Mouse (Mus musculus): Measurements from ENCODE around the gene Fxyd1. TPM values are rescaled to one million over a fixed set of nuclear protein-coding genes. Genes with fewer than 3 reads are reported as not detected.

Gene Fxyd1
- total and polyA plus RNA-seq, 2 experiments, result 127 to 1,555 TPM

DNA sequence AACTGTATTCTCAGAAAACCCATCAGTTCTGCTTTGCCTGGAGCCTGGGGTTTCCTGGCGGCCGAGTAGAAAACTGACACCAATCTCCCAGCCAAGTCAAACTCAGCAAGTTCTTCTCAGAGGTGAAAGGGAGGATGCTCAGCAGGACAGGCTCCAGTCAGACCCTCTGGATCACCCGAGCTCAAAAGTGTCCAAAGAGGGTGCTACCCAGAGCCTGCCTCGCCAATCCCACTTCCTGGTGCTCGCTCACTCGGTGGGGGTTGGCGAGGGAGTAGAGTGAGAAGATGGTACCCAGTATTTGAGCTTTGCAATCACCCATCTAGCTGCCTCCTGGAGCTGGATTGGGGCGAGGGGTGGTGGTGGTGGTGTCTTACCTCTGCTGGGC is 16.0 kb downstream of the Fxyd1 start:
- H3K4me1 ChIP-seq (ENCODE audit: control insufficient read depth, insufficient read depth, low read length), result no peaks in the 10 kb centered on the region
- no peaks in the 10 kb centered on the region for H3K36me3 ChIP-seq (ENCODE audit: control insufficient read depth, insufficient read depth, low read length)
- no peak overlapping the region for H3K27ac ChIP-seq (replicated peaks; ENCODE audit: insufficient read depth, low read depth, low read length)
- no peaks in the 10 kb centered on the region for H3K79me2 ChIP-seq (ENCODE audit: control insufficient read depth, insufficient read depth, low read length)
- H3K27me3 ChIP-seq (ENCODE audit: control insufficient read depth, insufficient read depth, low read length), result no peaks in the 10 kb centered on the region
- TF ChIP-seq CTCF (IDR thresholded peaks at IDR 0.05; ENCODE audit: low read depth, low read length), result no peak
- no peak for TF ChIP-seq POLR2A (IDR thresholded peaks at IDR 0.05; ENCODE audit: extremely low read depth, insufficient read depth, low read length)
- H3K9ac ChIP-seq (ENCODE audit: low read depth, low read length), result no peak overlapping the region
- DNase-seq (ENCODE audit: extremely low read depth, low read depth, low spot score), result no peak
- no peak overlapping the region for H3K4me3 ChIP-seq (ENCODE audit: insufficient read depth, low read depth, low read length)
- 58% methylated on average over 8 of the region's 8 CpGs for WGBS

DNA sequence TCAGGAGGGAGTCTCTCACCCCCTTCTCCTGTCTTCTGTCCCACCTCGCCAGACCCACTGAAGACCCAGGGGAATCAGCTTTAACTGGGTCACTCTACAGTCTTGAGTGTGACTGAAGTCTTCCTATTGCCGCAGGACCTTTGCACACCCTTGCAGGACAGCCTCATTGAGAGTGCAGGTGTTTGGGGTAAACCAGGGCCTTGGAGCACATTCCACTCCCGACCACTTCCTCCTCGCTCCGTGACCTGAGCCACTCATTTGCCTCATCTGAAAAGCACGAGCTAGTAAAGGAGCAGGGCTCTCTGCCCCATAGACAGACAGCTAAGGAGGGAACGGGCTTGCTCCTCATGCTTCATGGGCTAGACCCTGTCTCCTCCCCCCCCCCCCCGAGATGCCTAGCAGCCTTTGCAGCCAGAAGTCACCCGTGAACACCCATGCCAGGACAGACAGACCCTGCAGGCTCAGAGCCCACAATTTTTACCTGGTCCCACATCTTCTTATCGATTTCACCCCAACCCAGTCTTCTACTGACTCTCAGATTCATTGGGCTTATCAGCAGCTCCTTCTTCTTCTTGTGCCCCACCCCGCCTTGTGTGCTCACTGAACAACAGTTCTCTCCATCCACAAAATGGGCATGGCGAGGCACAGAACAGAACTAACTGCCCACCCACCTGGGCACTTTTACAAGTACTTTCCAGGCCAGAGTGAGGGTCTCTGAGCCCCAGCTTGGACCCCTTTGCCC is 16.5 kb downstream of the Fxyd1 start:
- no peak overlapping the region for H3K4me3 ChIP-seq (ENCODE audit: insufficient read depth, low read depth, low read length)
- H3K4me1 ChIP-seq (ENCODE audit: control insufficient read depth, insufficient read depth, low read length), result no peaks in the 10 kb centered on the region
- no peak for DNase-seq (ENCODE audit: extremely low read depth, low read depth, low spot score)
- H3K9ac ChIP-seq (ENCODE audit: low read depth, low read length), result peak overlapping the region; percentile 10; the same call in 1 of the 2 replicates
- H3K27me3 ChIP-seq (ENCODE audit: control insufficient read depth, insufficient read depth, low read length), result no peaks in the 10 kb centered on the region
- TF ChIP-seq CTCF (IDR thresholded peaks at IDR 0.05; ENCODE audit: low read depth, low read length) (no peak), POLR2A (IDR thresholded peaks at IDR 0.05; ENCODE audit: extremely low read depth, insufficient read depth, low read length) (no peak)
- no peak overlapping the region for H3K27ac ChIP-seq (replicated peaks; ENCODE audit: insufficient read depth, low read depth, low read length)
- H3K36me3 ChIP-seq (ENCODE audit: control insufficient read depth, insufficient read depth, low read length), result no peaks in the 10 kb centered on the region
- H3K79me2 ChIP-seq (ENCODE audit: control insufficient read depth, insufficient read depth, low read length), result no peaks in the 10 kb centered on the region
- 86% methylated on average over 12 of the region's 12 CpGs for WGBS

DNA sequence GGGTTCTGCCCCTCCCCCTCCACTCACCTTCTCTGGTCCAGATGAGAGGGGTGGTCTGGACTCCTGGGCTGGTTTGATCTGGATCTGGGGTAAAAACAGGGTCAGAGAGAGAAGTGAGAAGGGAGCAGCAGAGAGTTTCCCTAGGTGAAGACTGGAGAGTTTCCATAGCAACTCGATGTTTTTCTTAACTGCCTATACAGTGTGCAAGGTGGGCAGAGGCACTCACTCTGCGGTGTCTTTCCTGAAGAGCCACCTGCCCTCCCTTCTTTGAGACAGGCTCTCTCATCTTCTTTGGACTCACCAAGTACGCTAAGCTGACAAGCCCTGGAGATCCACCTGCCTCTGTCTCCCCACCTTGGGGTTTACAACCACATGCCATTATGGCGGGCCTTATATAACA is 18.0 kb downstream of the Fxyd1 start:
- no peak overlapping the region for H3K9ac ChIP-seq (ENCODE audit: low read depth, low read length)
- no peak overlapping the region for H3K27ac ChIP-seq (replicated peaks; ENCODE audit: insufficient read depth, low read depth, low read length)
- H3K27me3 ChIP-seq (ENCODE audit: control insufficient read depth, insufficient read depth, low read length), result no peaks in the 10 kb centered on the region
- no peaks in the 10 kb centered on the region for H3K79me2 ChIP-seq (ENCODE audit: control insufficient read depth, insufficient read depth, low read length)
- DNase-seq (ENCODE audit: extremely low read depth, low read depth, low spot score), result no peak
- H3K4me3 ChIP-seq (ENCODE audit: insufficient read depth, low read depth, low read length), result no peak overlapping the region
- TF ChIP-seq POLR2A (IDR thresholded peaks at IDR 0.05; ENCODE audit: extremely low read depth, insufficient read depth, low read length) (no peak), CTCF (IDR thresholded peaks at IDR 0.05; ENCODE audit: low read depth, low read length) (no peak)
- no peaks in the 10 kb centered on the region for H3K36me3 ChIP-seq (ENCODE audit: control insufficient read depth, insufficient read depth, low read length)
- H3K4me1 ChIP-seq (ENCODE audit: control insufficient read depth, insufficient read depth, low read length), result no peaks in the 10 kb centered on the region
- 91% methylated on average over 4 of the region's 4 CpGs for WGBS

DNA sequence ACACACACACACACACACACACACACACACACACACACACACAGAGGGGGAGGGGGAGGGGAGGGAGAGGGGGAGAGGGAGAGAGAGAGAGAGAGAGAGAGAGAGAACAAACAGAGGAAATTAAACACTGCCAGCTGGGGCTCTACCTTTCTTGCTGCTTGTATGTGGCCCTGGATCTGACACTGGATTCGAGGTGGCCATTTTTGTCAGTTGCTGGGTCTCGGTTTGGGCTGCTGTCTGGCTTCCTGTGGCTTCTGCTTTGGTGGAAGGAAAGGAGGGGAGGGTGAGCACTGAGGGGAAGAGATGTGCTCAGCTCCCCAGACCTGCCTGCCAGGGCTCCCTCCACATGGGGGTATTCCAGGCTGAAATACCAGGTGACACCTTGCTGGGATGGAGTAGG is 19.3 kb downstream of the Fxyd1 start:
- no peak for DNase-seq (ENCODE audit: extremely low read depth, low read depth, low spot score)
- WGBS, result 71% methylated on average over 2 of the region's 2 CpGs
- Histone ChIP-seq H3K79me2 (ENCODE audit: control insufficient read depth, insufficient read depth, low read length) (no peaks in the 10 kb centered on the region), H3K9ac (ENCODE audit: low read depth, low read length) (no peak overlapping the region), H3K4me3 (ENCODE audit: insufficient read depth, low read depth, low read length) (no peak overlapping the region), H3K27me3 (ENCODE audit: control insufficient read depth, insufficient read depth, low read length) (no peaks in the 10 kb centered on the region), H3K36me3 (ENCODE audit: control insufficient read depth, insufficient read depth, low read length) (no peaks in the 10 kb centered on the region), H3K4me1 (ENCODE audit: control insufficient read depth, insufficient read depth, low read length) (no peaks in the 10 kb centered on the region), H3K27ac (replicated peaks; ENCODE audit: insufficient read depth, low read depth, low read length) (no peak overlapping the region)
- no peak for TF ChIP-seq POLR2A (IDR thresholded peaks at IDR 0.05; ENCODE audit: extremely low read depth, insufficient read depth, low read length)
- no peak for TF ChIP-seq CTCF (IDR thresholded peaks at IDR 0.05; ENCODE audit: low read depth, low read length)

DNA sequence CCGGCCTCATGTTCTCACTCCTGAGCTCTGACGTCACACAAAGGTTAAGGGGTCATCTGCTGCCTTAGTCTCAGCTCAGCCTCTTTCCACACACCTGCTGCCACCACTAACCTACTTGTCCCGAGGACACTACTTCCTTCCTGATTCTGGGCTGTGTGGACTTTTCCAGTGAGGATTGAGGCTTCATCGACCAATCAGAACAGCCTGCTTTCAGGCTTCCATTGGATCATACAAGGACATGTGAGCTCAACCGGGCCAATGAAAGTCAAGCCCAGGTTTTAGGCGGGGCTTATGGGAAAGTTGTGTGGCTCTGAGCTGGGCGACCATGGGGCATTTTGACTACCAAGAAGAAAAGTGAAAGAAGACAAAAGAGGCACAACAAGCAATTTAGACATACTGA is 20.1 kb downstream of the Fxyd1 start:
- H3K27me3 ChIP-seq (ENCODE audit: control insufficient read depth, insufficient read depth, low read length), result no peaks in the 10 kb centered on the region
- no peak overlapping the region for H3K4me3 ChIP-seq (ENCODE audit: insufficient read depth, low read depth, low read length)
- H3K9ac ChIP-seq (ENCODE audit: low read depth, low read length), result no peak overlapping the region
- 72% methylated on average over 7 of the region's 7 CpGs for WGBS
- no peaks in the 10 kb centered on the region for H3K4me1 ChIP-seq (ENCODE audit: control insufficient read depth, insufficient read depth, low read length)
- peak; percentile 28 for DNase-seq (ENCODE audit: extremely low read depth, low read depth, low spot score)
- no peaks in the 10 kb centered on the region for H3K79me2 ChIP-seq (ENCODE audit: control insufficient read depth, insufficient read depth, low read length)
- no peak overlapping the region for H3K27ac ChIP-seq (replicated peaks; ENCODE audit: insufficient read depth, low read depth, low read length)
- TF ChIP-seq CTCF (IDR thresholded peaks at IDR 0.05; ENCODE audit: low read depth, low read length), result no peak
- TF ChIP-seq POLR2A (IDR thresholded peaks at IDR 0.05; ENCODE audit: extremely low read depth, insufficient read depth, low read length), result no peak
- H3K36me3 ChIP-seq (ENCODE audit: control insufficient read depth, insufficient read depth, low read length), result no peaks in the 10 kb centered on the region

DNA sequence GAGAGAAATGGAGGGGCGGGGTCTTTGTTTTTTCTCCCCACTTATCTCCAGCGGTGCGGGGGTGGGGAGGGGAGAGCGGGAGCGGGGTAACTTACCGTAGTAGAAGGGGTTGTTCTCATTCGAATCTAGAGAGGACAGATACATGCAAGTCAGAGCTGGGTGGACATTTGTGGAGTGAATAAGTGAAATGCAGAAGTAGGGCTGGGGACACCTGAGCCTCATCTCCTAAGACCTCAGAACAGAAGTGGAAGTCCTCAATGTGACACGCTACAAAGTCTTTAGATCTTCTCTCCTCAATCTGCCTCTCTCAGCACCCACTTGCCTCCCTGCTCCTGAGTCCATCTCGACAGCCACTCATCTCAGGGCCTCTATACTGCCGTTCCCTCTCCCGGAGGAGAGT is 21.7 kb downstream of the Fxyd1 start:
- H3K79me2 ChIP-seq (ENCODE audit: control insufficient read depth, insufficient read depth, low read length), result no peaks in the 10 kb centered on the region
- no peak overlapping the region for H3K27ac ChIP-seq (replicated peaks; ENCODE audit: insufficient read depth, low read depth, low read length)
- no peaks in the 10 kb centered on the region for H3K27me3 ChIP-seq (ENCODE audit: control insufficient read depth, insufficient read depth, low read length)
- DNase-seq (ENCODE audit: extremely low read depth, low read depth, low spot score), result no peak
- H3K4me3 ChIP-seq (ENCODE audit: insufficient read depth, low read depth, low read length), result no peak overlapping the region
- WGBS, result 90% methylated on average over 11 of the region's 11 CpGs
- no peaks in the 10 kb centered on the region for H3K4me1 ChIP-seq (ENCODE audit: control insufficient read depth, insufficient read depth, low read length)
- TF ChIP-seq POLR2A (IDR thresholded peaks at IDR 0.05; ENCODE audit: extremely low read depth, insufficient read depth, low read length) (no peak), CTCF (IDR thresholded peaks at IDR 0.05; ENCODE audit: low read depth, low read length) (no peak)
- no peak overlapping the region for H3K9ac ChIP-seq (ENCODE audit: low read depth, low read length)
- no peaks in the 10 kb centered on the region for H3K36me3 ChIP-seq (ENCODE audit: control insufficient read depth, insufficient read depth, low read length)
